Mouse (Mus musculus) adrenal gland, adult 18-20 months (tissue): ENCODE measurements around the gene Jdp2. TPM values are rescaled to one million over a fixed set of nuclear protein-coding genes. Genes with fewer than 3 reads are reported as not detected.

ENCODE experiments used
- DNase-seq, 2 experiments: peaks; one replicate each; pipeline ENCODE4 v3.0.0; 2021 to 2022; ENCODE audit warnings: low spot score in 2 of 2
- total RNA-seq, 2 experiments: library from RNA; stranded (reverse); gene quantifications; 1 replicate in 1 of 2; 2 replicates in 1 of 2; pipeline ENCODE4 v1.2.3; 2021

Jdp2 gene
- total RNA-seq, 2 experiments from 2014 or later: 18.4 to 23.4 TPM

DNA sequence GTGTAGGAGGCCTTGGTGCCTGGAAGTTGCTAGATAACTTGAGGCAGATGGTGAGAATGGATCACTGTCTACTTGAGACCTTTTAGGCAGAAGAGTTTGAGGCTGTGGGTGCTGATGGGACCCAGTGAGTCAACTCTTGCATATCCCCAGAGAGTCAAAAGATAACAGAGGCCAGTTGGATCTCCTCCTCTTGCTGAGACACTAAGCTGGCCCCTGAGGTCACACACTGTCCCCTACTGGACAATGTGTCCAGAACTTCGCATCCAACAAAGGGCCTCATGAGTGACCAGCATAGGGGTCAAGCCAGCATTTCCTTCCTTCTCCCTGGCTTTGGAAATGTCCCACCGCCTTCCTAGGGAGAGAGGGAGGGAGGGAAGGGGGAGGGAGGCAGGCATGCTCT is 81.0 kb downstream of the Jdp2 start:
- no peak for DNase-seq

- no peak for DNase-seq
Measured at GRCm38 (mm10) chr12:85682328-85682727, 83.5 kb downstream of the Jdp2 start.

- no peak for DNase-seq
Measured at GRCm38 (mm10) chr12:85684411-85685275, 85.8 kb downstream of the Jdp2 start.

DNA sequence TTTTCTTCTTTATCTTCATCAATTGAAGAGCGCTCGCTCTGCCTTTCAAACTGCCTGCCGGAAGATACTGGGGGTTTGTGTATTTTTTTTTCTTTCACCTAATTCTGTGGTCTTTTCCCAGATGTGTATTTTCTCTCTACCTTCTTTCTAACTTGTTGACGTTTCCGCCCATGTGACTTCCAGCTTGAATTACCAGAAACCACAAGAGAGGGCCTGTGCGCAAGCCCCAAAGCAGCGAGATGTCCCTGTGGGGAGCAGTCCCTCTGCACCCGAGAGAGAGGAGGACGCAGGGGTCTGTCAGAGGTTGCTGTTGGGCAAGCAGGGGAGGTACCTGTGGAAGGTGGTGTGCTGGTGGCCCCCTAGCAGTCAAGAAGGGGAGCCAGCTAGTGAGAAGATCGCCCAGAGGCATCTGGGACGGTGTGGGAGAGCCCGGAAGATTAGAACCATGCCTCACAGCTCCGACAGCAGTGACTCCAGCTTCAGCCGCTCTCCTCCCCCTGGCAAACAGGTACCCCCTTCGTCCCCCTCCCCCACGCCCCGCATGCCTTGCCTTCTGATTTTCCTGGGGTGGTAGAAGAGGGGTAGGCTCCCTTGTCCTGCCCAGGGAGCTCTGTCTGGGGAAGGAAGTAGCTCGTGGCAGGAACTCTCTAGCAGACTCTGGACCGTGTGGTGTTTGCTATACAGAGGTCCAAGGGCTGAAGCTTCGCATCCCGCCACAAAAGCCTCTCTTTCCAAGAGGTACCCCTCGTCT is 87.8 kb downstream of the Jdp2 start, which contains the start of gene Batf:
Batf (plus strand) TSS at position 204 of the 751 bp plus-strand sequence.
- no peak for DNase-seq

DNA sequence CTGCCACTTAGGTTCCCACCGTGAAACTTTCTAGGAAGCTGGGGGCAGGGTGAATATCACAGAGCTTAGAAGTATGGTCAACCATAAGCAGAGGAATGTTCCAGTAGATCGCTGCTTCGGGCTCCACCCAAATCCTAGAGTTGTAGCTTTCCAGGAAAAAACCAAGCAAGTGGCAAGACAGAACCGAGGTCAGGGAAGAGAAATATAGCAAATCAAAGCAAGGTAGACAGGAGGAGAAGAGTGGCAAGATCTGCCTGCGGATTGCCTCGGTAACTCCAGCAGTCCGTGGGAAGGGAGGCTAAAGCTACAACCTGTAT is 88.3 kb downstream of the Jdp2 start:
- DNase-seq: no peak

GRCm38 (mm10) chr12:85687846-85688245 is 89.0 kb downstream of the Jdp2 start:
- no peak for DNase-seq

Other genes starting within 250 kb of the Jdp2 start
- 100 to 1,000 TPM; 234 to 328 TPM for gene Tmed10, start 224.2 kb upstream of the Jdp2 start, total RNA-seq
- gene Fos, start 125.1 kb upstream of the Jdp2 start, total RNA-seq: 1 to 10 TPM; 2.9 to 4.3 TPM
- gene Batf, start 87.6 kb downstream of the Jdp2 start, total RNA-seq: 1 to 10 TPM in 1 of 2 experiments, under 1 TPM in 1; 0.99 to 1.5 TPM
- 1 to 10 TPM; 4.1 to 4.3 TPM for gene Flvcr2, start 147.5 kb downstream of the Jdp2 start, total RNA-seq
- gene Erg28, start 225.5 kb downstream of the Jdp2 start, total RNA-seq: 10 to 100 TPM; 26.9 to 29.4 TPM
- gene Ttll5, start 225.6 kb downstream of the Jdp2 start, total RNA-seq: 10 to 100 TPM; 19.2 to 20.2 TPM